Mouse (Mus musculus): ENCODE measurements around the gene Trim54. TPM values are rescaled to one million over a fixed set of nuclear protein-coding genes. Genes with fewer than 3 reads are reported as not detected.

Trim54 gene
- polyA plus RNA-seq, 1 experiment from 2014 or later: 0.79 TPM

GRCm38 (mm10) chr5:31086606-31087005, 29.9 kb upstream of the Trim54 start:
- ATAC-seq (ENCODE audit: low FRiP score, low read depth): no peak
- Histone ChIP-seq H3K9me3 (no peaks in the 10 kb centered on the region), H3K27me3 (replicated peaks) (peaks cover 45% of the 10 kb centered on the region), H3K4me1 (peaks cover 17% of the 10 kb centered on the region), H3K36me3 (no peaks in the 10 kb centered on the region), H3K4me2 (replicated peaks) (no peak overlapping the region), H3K9ac (peak overlapping the region; percentile 3; the same call in 1 of the 2 replicates), H3K27ac (no peak overlapping the region), H3K4me3 (no peak overlapping the region)
- 31% methylated on average over 7 of the region's 7 CpGs for WGBS

- no peaks in the 10 kb centered on the region for H3K9me3 ChIP-seq
- H3K9ac ChIP-seq: no peak overlapping the region
- ATAC-seq (ENCODE audit: low FRiP score, low read depth): no peak
- no peak overlapping the region for H3K4me3 ChIP-seq
- 69% methylated on average over 2 of the region's 2 CpGs for WGBS
- H3K4me1 ChIP-seq: peaks cover 18% of the 10 kb centered on the region
- no peak overlapping the region for H3K4me2 ChIP-seq (replicated peaks)
- H3K27ac ChIP-seq: no peak overlapping the region
- H3K27me3 ChIP-seq (replicated peaks): peaks cover 50% of the 10 kb centered on the region
- no peaks in the 10 kb centered on the region for H3K36me3 ChIP-seq
Observed at GRCm38 (mm10) chr5:31087131-31087530, 29.4 kb upstream of the Trim54 start.

- Histone ChIP-seq H3K4me1 (peaks cover 34% of the 10 kb centered on the region), H3K27ac (no peak overlapping the region), H3K9ac (peak overlapping the region; percentile 77), H3K27me3 (replicated peaks) (peaks cover 96% of the 10 kb centered on the region), H3K36me3 (no peaks in the 10 kb centered on the region), H3K4me3 (peak overlapping the region; percentile 51), H3K9me3 (no peaks in the 10 kb centered on the region), H3K4me2 (replicated peaks) (peak overlapping the region; percentile 62)
- 1% methylated on average over 50 of the region's 53 CpGs for WGBS
- ATAC-seq (ENCODE audit: low FRiP score, low read depth): no peak
Observed at GRCm38 (mm10) chr5:31092231-31092975, 24.1 kb upstream of the Trim54 start.

- WGBS: under 1% methylated on average over 54 of the region's 54 CpGs
- H3K27ac ChIP-seq: no peak overlapping the region
Observed at GRCm38 (mm10) chr5:31093151-31094041, 23.1 kb upstream of the Trim54 start.

GRCm38 (mm10) chr5:31094100-31094798, 22.3 kb upstream of the Trim54 start:
- 2% methylated on average over 29 of the region's 29 CpGs for WGBS

More at GRCm38 (mm10) chr5:31093151-31094041, 23.1 kb upstream of the Trim54 start:
- Histone ChIP-seq H3K36me3 (no peaks in the 10 kb centered on the region), H3K27me3 (replicated peaks) (peaks cover 97% of the 10 kb centered on the region), H3K4me3 (peak overlapping the region; percentile 51), H3K4me1 (peaks cover 34% of the 10 kb centered on the region), H3K9ac (peak overlapping the region; percentile 77), H3K9me3 (no peaks in the 10 kb centered on the region), H3K4me2 (replicated peaks) (peak overlapping the region; percentile 62)
- ATAC-seq (ENCODE audit: low FRiP score, low read depth): peak; percentile 49

GRCm38 (mm10) chr5:31094799-31095691, 21.5 kb upstream of the Trim54 start:
- Histone ChIP-seq H3K9ac (no peak overlapping the region), H3K27ac (no peak overlapping the region)

More at GRCm38 (mm10) chr5:31094100-31094798, 22.3 kb upstream of the Trim54 start:
- ATAC-seq (ENCODE audit: low FRiP score, low read depth): no peak
- peak overlapping the region; percentile 62 for H3K4me2 ChIP-seq (replicated peaks)
- H3K36me3 ChIP-seq: no peaks in the 10 kb centered on the region
- H3K27ac ChIP-seq: no peak overlapping the region
- H3K9ac ChIP-seq: no peak overlapping the region
- H3K9me3 ChIP-seq: no peaks in the 10 kb centered on the region
- peaks cover 90% of the 10 kb centered on the region for H3K27me3 ChIP-seq (replicated peaks)
- peaks cover 34% of the 10 kb centered on the region for H3K4me1 ChIP-seq
- H3K4me3 ChIP-seq: 0 out of 2 replicates have a peak overlapping the region, but pooled peaks have one; percentile 18

GRCm38 (mm10) chr5:31095711-31096480, 20.6 kb upstream of the Trim54 start:
- Histone ChIP-seq H3K4me2 (replicated peaks) (peak overlapping the region; percentile 62), H3K36me3 (no peaks in the 10 kb centered on the region), H3K9ac (no peak overlapping the region), H3K4me1 (peaks cover 34% of the 10 kb centered on the region), H3K27me3 (replicated peaks) (peaks cover 73% of the 10 kb centered on the region), H3K4me3 (peak overlapping the region; percentile 18), H3K27ac (no peak overlapping the region), H3K9me3 (no peaks in the 10 kb centered on the region)
- ATAC-seq (ENCODE audit: low FRiP score, low read depth): no peak
- WGBS: 20% methylated on average over 11 of the region's 11 CpGs

More at GRCm38 (mm10) chr5:31094799-31095691, 21.5 kb upstream of the Trim54 start:
- H3K9me3 ChIP-seq: no peaks in the 10 kb centered on the region
- H3K4me3 ChIP-seq: peak overlapping the region; percentile 18
- no peak for ATAC-seq (ENCODE audit: low FRiP score, low read depth)
- under 1% methylated on average over 59 of the region's 59 CpGs for WGBS
- H3K27me3 ChIP-seq (replicated peaks): peaks cover 82% of the 10 kb centered on the region
- H3K4me1 ChIP-seq: peaks cover 34% of the 10 kb centered on the region
- H3K4me2 ChIP-seq (replicated peaks): peak overlapping the region; percentile 62
- H3K36me3 ChIP-seq: no peaks in the 10 kb centered on the region

GRCm38 (mm10) chr5:31105814-31106335, 10.6 kb upstream of the Trim54 start, which contains the start of gene Dnajc5g:
Gene Dnajc5g (plus strand): TSS chr5:31106285.
- Histone ChIP-seq H3K9ac (no peak within 1 kb of the TSS), H3K27me3 (replicated peaks) (no peaks in the 10 kb centered on the region), H3K4me3 (no peak within 1 kb of the TSS), H3K27ac (no peak within 1 kb of the TSS), H3K36me3 (no peaks in the 10 kb centered on the region), H3K4me2 (replicated peaks) (no peak within 1 kb of the TSS), H3K9me3 (no peaks in the 10 kb centered on the region), H3K4me1 (no peaks in the 10 kb centered on the region)
- 84% methylated on average over 9 of the region's 9 CpGs for WGBS
- no peak for ATAC-seq (ENCODE audit: low FRiP score, low read depth)

- H3K9me3 ChIP-seq: no peaks in the 10 kb centered on the region
- H3K4me3 ChIP-seq: no peak within 1 kb of the TSS
- no peaks in the 10 kb centered on the region for H3K36me3 ChIP-seq
- H3K4me1 ChIP-seq: no peaks in the 10 kb centered on the region
- no peaks in the 10 kb centered on the region for H3K27me3 ChIP-seq (replicated peaks)
- H3K27ac ChIP-seq: no peak within 1 kb of the TSS
- no peak within 1 kb of the TSS for H3K4me2 ChIP-seq (replicated peaks)
- ATAC-seq (ENCODE audit: low FRiP score, low read depth): no peak
- WGBS: 91% methylated on average over 18 of the region's 18 CpGs
- H3K9ac ChIP-seq: no peak within 1 kb of the TSS
Observed at GRCm38 (mm10) chr5:31108000-31108490, 8.5 kb upstream of the Trim54 start, which contains the start of gene Slc30a3. Gene Slc30a3 (minus strand): TSS chr5:31108237.

GRCm38 (mm10) chr5:31110781-31111180, 5.7 kb upstream of the Trim54 start:
- Histone ChIP-seq H3K36me3 (no peaks in the 10 kb centered on the region), H3K4me1 (no peaks in the 10 kb centered on the region), H3K9ac (no peak overlapping the region), H3K27ac (no peak overlapping the region), H3K9me3 (no peaks in the 10 kb centered on the region), H3K4me2 (replicated peaks) (no peak overlapping the region), H3K27me3 (replicated peaks) (no peaks in the 10 kb centered on the region), H3K4me3 (no peak overlapping the region)
- no peak for ATAC-seq (ENCODE audit: low FRiP score, low read depth)
- WGBS: 41% methylated on average over 7 of the region's 7 CpGs
